Mouse (Mus musculus) limb, embryonic 14.5 days (tissue): ENCODE measurements around the gene Cda. TPM values are rescaled to one million over a fixed set of nuclear protein-coding genes. Genes with fewer than 3 reads are reported as not detected.

Source experiments
- ATAC-seq: fragments of 200-750 bp; cut with Nextera tagmentation; 2 replicates; pipeline ENCODE4 v1.8.0; 2017; ENCODE audit warnings: low read depth, moderate number of reproducible peaks, moderate TSS enrichment; ENCODE audit not compliant: low FRiP score
- DNase-seq: peaks from one replicate; pipeline ENCODE4 v3.0.0-alpha.2; 2015; ENCODE audit warnings: low spot score
- H3K27ac ChIP-seq: fragments of 300-500 bp; sonication (generic); replicated peaks from 2 replicates; pipeline ENCODE4 v1.5.1; 2014; ENCODE audit warnings: low read depth, mild to moderate bottlenecking, low read length, moderate library complexity, mixed read lengths
- H3K27me3 ChIP-seq: fragments of 300-500 bp; sonication (generic); 2 replicates; pipeline ENCODE4 v1.6.1; 2014; ENCODE audit warnings: low read length, mixed read lengths; ENCODE audit not compliant: control insufficient read depth, insufficient read depth
- H3K36me3 ChIP-seq: fragments of 300-500 bp; sonication (generic); 2 replicates; pipeline ENCODE4 v1.6.1; 2014; ENCODE audit warnings: mild to moderate bottlenecking, low read length, moderate library complexity, mixed read lengths; ENCODE audit not compliant: control insufficient read depth, insufficient read depth
- H3K4me1 ChIP-seq: fragments of 300-500 bp; sonication (generic); 2 replicates; pipeline ENCODE4 v1.6.1; 2014; ENCODE audit warnings: antibody characterized with exemption, low read length, mixed read lengths; ENCODE audit not compliant: control insufficient read depth, insufficient read depth
- H3K4me2 ChIP-seq: fragments of 300-500 bp; sonication (generic); replicated peaks from 2 replicates; pipeline ENCODE4 v1.6.1; 2014; ENCODE audit warnings: low read depth, mild to moderate bottlenecking, low read length, moderate library complexity; ENCODE audit not compliant: severe bottlenecking
- H3K4me3 ChIP-seq: fragments of 300-500 bp; sonication (generic); replicated peaks from 2 replicates; pipeline ENCODE4 v1.5.1; 2014; ENCODE audit warnings: low read length
- H3K9ac ChIP-seq: fragments of 300-500 bp; sonication (generic); 2 replicates; pipeline ENCODE4 v1.6.1; 2014; ENCODE audit warnings: mild to moderate bottlenecking, low read depth, low read length, moderate library complexity; ENCODE audit not compliant: severe bottlenecking
- H3K9me3 ChIP-seq: fragments of 300-500 bp; sonication (generic); 2 replicates; pipeline ENCODE4 v1.6.1; 2016; ENCODE audit warnings: low read length; ENCODE audit not compliant: control insufficient read depth
- POLR2A ChIP-seq: fragments of 200-500 bp; IDR thresholded peaks from 2 replicates; pipeline ENCODE4 v1.8.0; 2012; ENCODE audit warnings: inconsistent platforms, mild to moderate bottlenecking, moderate library complexity, borderline replicate concordance; ENCODE audit not compliant: insufficient read depth, insufficient read length; ENCODE audit errors: extremely low read depth
- WGBS: fragments of 180-500 bp; shearing (Covaris S2); extraction: QIAGEN DNeasy Blood & Tissue Kit; methylation state at CpG from one replicate; pipeline ENCODE4 v1.1.7; 2014; 5-methylcytosine and 5-hydroxymethylcytosine counted together
- polyA plus RNA-seq, 2 experiments: library from polyadenylated mRNA; depleted of rRNA in 1 of 2; stranded (reverse) in 1 of 2; unstranded in 1 of 2; fragments of >200 nt; fragmentation: Nextera tagmentation in 1 of 2; extraction: Ambion mirVana in 1 of 2; gene quantifications; 2 replicates each; pipeline versions ENCODE4 v1.2.1 to v1.2.3; 2012 to 2014

Cda gene
- polyA plus RNA-seq, 2 experiments: 4.6 to 6.8 TPM

- H3K9ac ChIP-seq: no peak overlapping the region
- no peak for ATAC-seq
- H3K4me2 ChIP-seq: no peak overlapping the region
- 61% methylated on average over 14 of the region's 14 CpGs for WGBS
- DNase-seq: peak; percentile 38
- H3K27me3 ChIP-seq: no peaks in the 10 kb centered on the region
- H3K9me3 ChIP-seq: no peaks in the 10 kb centered on the region
- TF ChIP-seq POLR2A: no peak
- no peaks in the 10 kb centered on the region for H3K36me3 ChIP-seq
- no peaks in the 10 kb centered on the region for H3K4me1 ChIP-seq
- H3K4me3 ChIP-seq: no peak overlapping the region
- H3K27ac ChIP-seq: no peak overlapping the region
These were observed 11.5 kb upstream of the Cda start for GRCm38 (mm10) chr4:138379091-138379840.

DNA sequence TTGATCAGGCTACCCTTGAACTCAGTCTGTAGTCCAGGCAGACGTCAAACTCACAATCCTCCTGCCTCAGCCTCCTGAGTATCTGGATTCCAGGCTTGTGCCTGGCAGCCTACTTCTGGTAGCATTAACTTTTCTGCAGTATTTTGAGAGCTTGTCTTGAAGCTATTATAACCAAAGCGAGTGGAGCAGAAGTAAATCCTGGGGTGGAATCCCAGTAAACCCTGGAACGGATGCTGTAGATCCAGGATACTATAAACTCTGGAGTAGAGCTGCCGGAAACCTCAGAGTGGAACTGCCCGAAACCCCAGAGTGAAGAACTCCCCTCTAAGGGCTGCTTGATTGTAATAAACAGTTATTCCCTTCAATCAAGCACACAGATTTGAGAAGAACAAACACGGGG is 9.7 kb upstream of the Cda start:
- Histone ChIP-seq H3K27me3 (no peaks in the 10 kb centered on the region), H3K9ac (no peak overlapping the region), H3K9me3 (no peaks in the 10 kb centered on the region), H3K36me3 (no peaks in the 10 kb centered on the region), H3K4me3 (no peak overlapping the region), H3K4me1 (no peaks in the 10 kb centered on the region), H3K4me2 (no peak overlapping the region), H3K27ac (no peak overlapping the region)
- WGBS: 52% methylated on average over 6 of the region's 6 CpGs
- peak; percentile 52 for DNase-seq
- TF ChIP-seq POLR2A: no peak
- no peak for ATAC-seq

DNA sequence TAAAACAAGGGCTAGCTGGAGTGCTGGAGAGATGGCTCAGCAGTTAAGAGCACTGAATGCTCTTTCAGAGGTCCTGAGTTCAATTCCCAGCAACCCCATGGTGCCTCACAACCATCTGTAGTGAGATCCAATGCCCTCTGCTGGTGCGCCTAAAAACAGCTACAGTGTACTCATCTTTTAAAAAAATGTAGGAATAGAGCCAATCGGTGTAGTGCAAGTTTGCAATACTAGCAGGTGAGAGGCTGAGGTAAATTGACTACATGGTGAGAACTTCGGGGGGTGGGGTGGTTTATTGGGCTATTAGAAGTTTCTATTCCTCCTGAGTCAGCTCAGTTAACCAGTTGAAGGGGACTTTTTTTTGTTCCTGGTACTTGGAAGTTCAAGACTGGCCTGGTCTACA is 7.3 kb upstream of the Cda start:
- Histone ChIP-seq H3K27me3 (no peaks in the 10 kb centered on the region), H3K4me1 (no peaks in the 10 kb centered on the region), H3K9me3 (no peaks in the 10 kb centered on the region), H3K4me2 (no peak overlapping the region), H3K36me3 (no peaks in the 10 kb centered on the region), H3K4me3 (no peak overlapping the region), H3K9ac (no peak overlapping the region), H3K27ac (no peak overlapping the region)
- 73% methylated on average over 3 of the region's 3 CpGs for WGBS
- DNase-seq (no peak), ATAC-seq (no peak)
- no peak for TF ChIP-seq POLR2A

- ATAC-seq: no peak
- TF ChIP-seq POLR2A: no peak
- H3K27me3 ChIP-seq: no peaks in the 10 kb centered on the region
- H3K9me3 ChIP-seq: no peaks in the 10 kb centered on the region
- no peak overlapping the region for H3K4me2 ChIP-seq
- no peak overlapping the region for H3K4me3 ChIP-seq
- no peak overlapping the region for H3K27ac ChIP-seq
- peaks cover 13% of the 10 kb centered on the region for H3K4me1 ChIP-seq
- WGBS: 73% methylated on average over 5 of the region's 5 CpGs
- no peak overlapping the region for H3K9ac ChIP-seq
- no peak for DNase-seq
- H3K36me3 ChIP-seq: no peaks in the 10 kb centered on the region
These were observed 3.3 kb upstream of the Cda start for GRCm38 (mm10) chr4:138370996-138371516.

- H3K4me1 ChIP-seq: peaks cover 13% of the 10 kb centered on the region
- no peak overlapping the region for H3K27ac ChIP-seq
- H3K9me3 ChIP-seq: no peaks in the 10 kb centered on the region
- H3K9ac ChIP-seq: no peak overlapping the region
- DNase-seq (no peak), ATAC-seq (no peak)
- H3K4me3 ChIP-seq: peak overlapping the region; percentile 30
- H3K27me3 ChIP-seq: no peaks in the 10 kb centered on the region
- peak overlapping the region; percentile 51 for H3K4me2 ChIP-seq
- TF ChIP-seq POLR2A: no peak
- no peaks in the 10 kb centered on the region for H3K36me3 ChIP-seq
- WGBS: 75% methylated on average over 12 of the region's 12 CpGs
These were observed 887 bp upstream of the Cda start for GRCm38 (mm10) chr4:138368498-138369260.
